Mouse (Mus musculus) ES-Bruce4 (cell line): ENCODE results near the gene Begain.

Source experiments
- CTCF ChIP-seq: IDR thresholded peaks from one replicate; pipeline ENCODE4 v1.8.1; 2011; ENCODE audit warnings: low read depth, low read length
- POLR2A ChIP-seq: IDR thresholded peaks from one replicate; pipeline ENCODE4 v1.8.1; 2011; ENCODE audit warnings: low read length; ENCODE audit not compliant: insufficient read depth

GRCm38 (mm10) chr12:109083476-109083875, 15.5 kb upstream of the Begain start:
- TF ChIP-seq CTCF: no peak
- TF ChIP-seq POLR2A: no peak
